Mouse (Mus musculus) testis, adult 2 months (tissue): ENCODE results near the gene B230307C23Rik. TPM values are rescaled to one million over a fixed set of nuclear protein-coding genes. Genes with fewer than 3 reads are reported as not detected.

Source experiments
- H3K27ac ChIP-seq: fragments of 200-500 bp; 2 replicates; pipeline ENCODE4 v1.5.1; 2012; ENCODE audit warnings: low read depth, low read length; ENCODE audit not compliant: control insufficient read depth, insufficient read depth
- H3K27me3 ChIP-seq: fragments of 200-500 bp; 2 replicates; pipeline ENCODE4 v1.6.1; 2012; ENCODE audit warnings: mild to moderate bottlenecking, low read length, moderate library complexity; ENCODE audit not compliant: control insufficient read depth, insufficient read depth
- H3K36me3 ChIP-seq: fragments of 200-500 bp; 2 replicates; pipeline ENCODE4 v1.6.1; 2012; ENCODE audit warnings: mild to moderate bottlenecking, low read length; ENCODE audit not compliant: control insufficient read depth, insufficient read depth
- H3K4me1 ChIP-seq: fragments of 200-500 bp; 2 replicates; pipeline ENCODE4 v1.6.1; 2012; ENCODE audit warnings: low read length; ENCODE audit not compliant: control insufficient read depth, insufficient read depth
- H3K4me3 ChIP-seq: fragments of 200-500 bp; 2 replicates; pipeline ENCODE4 v1.5.1; 2012; ENCODE audit warnings: low read depth, mild to moderate bottlenecking, low read length, moderate library complexity, mixed read lengths; ENCODE audit not compliant: control insufficient read depth
- CTCF ChIP-seq: fragments of 200-500 bp; IDR thresholded peaks from 2 replicates; pipeline ENCODE4 v1.5.1; 2012; ENCODE audit warnings: low read depth, mild to moderate bottlenecking, inconsistent platforms, low read length, moderate library complexity; ENCODE audit not compliant: control insufficient read depth, insufficient read depth, insufficient replicate concordance
- POLR2A ChIP-seq: fragments of 200-500 bp; IDR thresholded peaks from 2 replicates; pipeline ENCODE4 v1.6.1; 2012; ENCODE audit warnings: low read depth, mild to moderate bottlenecking, inconsistent platforms, low read length, moderate library complexity; ENCODE audit not compliant: control insufficient read depth
- polyA plus RNA-seq: library from polyadenylated mRNA; depleted of rRNA; stranded (reverse); fragments of >200 nt; gene quantifications from 2 replicates; pipeline ENCODE4 v1.2.3, GENCODE M21; 2012; rRNA removed

B230307C23Rik gene
- 2.3 and 6.2 TPM in 2 replicates for polyA plus RNA-seq

GRCm38 (mm10) chr16:97996616-97997382, at the start of gene B230307C23Rik:
B230307C23Rik (plus strand) TSS chr16:97997315.
- H3K27me3 ChIP-seq, result no peaks in the 10 kb centered on the region
- TF ChIP-seq POLR2A (no peak; the same call in 1 of the 2 replicates), CTCF (no peak)
- no peaks in the 10 kb centered on the region for H3K36me3 ChIP-seq
- peak within 1 kb of the TSS; percentile 86 for H3K4me3 ChIP-seq
- H3K4me1 ChIP-seq, result peaks cover 6% of the 10 kb centered on the region
- H3K27ac ChIP-seq, result peak within 1 kb of the TSS; percentile 82

GRCm38 (mm10) chr16:97948836-97949235, 48.3 kb upstream of the B230307C23Rik start:
- H3K27ac ChIP-seq, result no peak overlapping the region
- no peaks in the 10 kb centered on the region for H3K4me1 ChIP-seq
- TF ChIP-seq POLR2A (no peak), CTCF (no peak)
- peaks cover 4% of the 10 kb centered on the region; the same call in 1 of the 2 replicates for H3K36me3 ChIP-seq
- no peaks in the 10 kb centered on the region for H3K27me3 ChIP-seq
- H3K4me3 ChIP-seq, result no peak overlapping the region

- Histone ChIP-seq H3K36me3 (peaks cover 4% of the 10 kb centered on the region; the same call in 1 of the 2 replicates), H3K4me3 (no peak overlapping the region)
Observed at GRCm38 (mm10) chr16:97950061-97950460, 47.1 kb upstream of the B230307C23Rik start.

GRCm38 (mm10) chr16:97952371-97952770, 44.7 kb upstream of the B230307C23Rik start:
- no peaks in the 10 kb centered on the region for H3K4me1 ChIP-seq

More at GRCm38 (mm10) chr16:97950061-97950460, 47.1 kb upstream of the B230307C23Rik start:
- no peak for TF ChIP-seq CTCF
- Histone ChIP-seq H3K27me3 (no peaks in the 10 kb centered on the region), H3K27ac (no peak overlapping the region), H3K4me1 (no peaks in the 10 kb centered on the region)

GRCm38 (mm10) chr16:97952801-97953200, 44.3 kb upstream of the B230307C23Rik start:
- Histone ChIP-seq H3K27ac (no peak overlapping the region), H3K4me1 (no peaks in the 10 kb centered on the region), H3K27me3 (no peaks in the 10 kb centered on the region), H3K4me3 (no peak overlapping the region), H3K36me3 (peaks cover 4% of the 10 kb centered on the region; the same call in 1 of the 2 replicates)
- TF ChIP-seq CTCF (no peak), POLR2A (no peak)

More at GRCm38 (mm10) chr16:97952371-97952770, 44.7 kb upstream of the B230307C23Rik start:
- no peak for TF ChIP-seq CTCF
- TF ChIP-seq POLR2A, result no peak
- Histone ChIP-seq H3K27me3 (no peaks in the 10 kb centered on the region), H3K4me3 (no peak overlapping the region), H3K27ac (no peak overlapping the region), H3K36me3 (peaks cover 4% of the 10 kb centered on the region; the same call in 1 of the 2 replicates)

GRCm38 (mm10) chr16:97953300-97953699, 43.8 kb upstream of the B230307C23Rik start:
- H3K4me1 ChIP-seq, result no peaks in the 10 kb centered on the region
- H3K36me3 ChIP-seq, result peaks cover 4% of the 10 kb centered on the region; the same call in 1 of the 2 replicates
- no peak for TF ChIP-seq POLR2A
- no peak for TF ChIP-seq CTCF
- H3K27me3 ChIP-seq, result no peaks in the 10 kb centered on the region
- H3K27ac ChIP-seq, result no peak overlapping the region
- H3K4me3 ChIP-seq, result no peak overlapping the region

- H3K4me1 ChIP-seq, result no peaks in the 10 kb centered on the region; the same call in 1 of the 2 replicates
- H3K4me3 ChIP-seq, result no peak overlapping the region
- H3K27me3 ChIP-seq, result no peaks in the 10 kb centered on the region
- TF ChIP-seq CTCF (no peak), POLR2A (no peak)
- H3K27ac ChIP-seq, result no peak overlapping the region
- peaks cover 2% of the 10 kb centered on the region; the same call in 1 of the 2 replicates for H3K36me3 ChIP-seq
Observed at GRCm38 (mm10) chr16:97956011-97956410, 41.1 kb upstream of the B230307C23Rik start.
